Mouse (Mus musculus): ENCODE measurements around the gene Adamts17.

The Adamts17 gene

DNA sequence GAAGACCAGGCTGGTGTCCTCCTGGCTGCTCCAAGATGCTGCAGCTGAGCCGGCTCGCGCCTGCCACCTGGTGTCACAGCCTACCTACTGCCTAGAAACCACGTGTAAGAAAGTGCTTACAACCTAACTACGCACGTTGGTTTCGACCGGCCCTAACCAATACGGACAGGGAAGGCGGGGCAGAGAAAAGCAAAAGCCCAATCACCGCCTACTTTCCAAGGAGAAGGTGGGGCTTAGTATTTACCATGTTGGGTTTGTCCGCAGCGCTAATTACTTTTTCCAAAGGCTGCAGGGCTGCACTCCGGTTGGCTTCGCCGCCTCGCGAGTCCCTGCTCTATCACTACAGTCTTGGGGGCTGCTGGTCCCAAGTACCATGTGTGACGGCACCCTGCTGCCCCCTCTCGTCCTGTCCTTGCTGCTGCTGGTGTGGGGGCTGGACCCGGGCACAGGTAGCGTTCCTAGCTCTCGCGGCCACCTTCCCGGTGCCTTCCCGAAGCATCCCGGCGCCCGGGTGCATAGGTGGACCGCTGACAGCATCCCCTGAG is at the start of gene Adamts17:
Gene Adamts17 (plus strand): TSS at position 273 of the 545 bp plus-strand sequence.
- in situ Hi-C loops (cut with MboI, MseI): loop anchor here (5.0 to 25.0 kb wide), 2 partner anchors 142 to 727 kb away; partner anchors contain the start of gene Chsy1

- in situ Hi-C loops (cut with MboI, MseI): no loop called here
These were observed 49.4 kb upstream of the Adamts17 start for GRCm38 (mm10) chr7:66789860-66790748.

GRCm38 (mm10) chr7:66791022-66791421 is 48.5 kb upstream of the Adamts17 start:
- in situ Hi-C loops (cut with MboI, MseI): no loop called here

DNA sequence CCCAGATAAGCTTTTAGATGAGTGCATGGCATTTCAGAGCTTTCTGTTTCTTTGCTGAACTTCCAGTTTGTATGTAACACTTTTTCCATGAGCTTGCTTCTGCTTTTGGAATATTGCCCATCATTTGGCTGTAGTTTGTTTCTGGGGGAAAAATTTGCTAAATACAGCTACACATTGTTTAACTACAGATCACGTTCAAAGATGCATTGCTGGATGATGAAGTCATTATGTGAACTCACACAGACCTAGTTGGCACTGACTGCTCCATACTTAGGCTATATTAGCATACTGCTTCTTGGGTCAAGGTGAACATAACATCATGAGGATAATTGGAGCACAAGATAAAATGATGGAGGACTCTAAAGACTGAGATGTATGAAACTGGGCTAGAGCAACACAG is 42.6 kb upstream of the Adamts17 start:
- in situ Hi-C loops (cut with MboI, MseI): no loop called here

GRCm38 (mm10) chr7:66797345-66797744 is 42.2 kb upstream of the Adamts17 start:
- in situ Hi-C loops (cut with MboI, MseI): no loop called here

DNA sequence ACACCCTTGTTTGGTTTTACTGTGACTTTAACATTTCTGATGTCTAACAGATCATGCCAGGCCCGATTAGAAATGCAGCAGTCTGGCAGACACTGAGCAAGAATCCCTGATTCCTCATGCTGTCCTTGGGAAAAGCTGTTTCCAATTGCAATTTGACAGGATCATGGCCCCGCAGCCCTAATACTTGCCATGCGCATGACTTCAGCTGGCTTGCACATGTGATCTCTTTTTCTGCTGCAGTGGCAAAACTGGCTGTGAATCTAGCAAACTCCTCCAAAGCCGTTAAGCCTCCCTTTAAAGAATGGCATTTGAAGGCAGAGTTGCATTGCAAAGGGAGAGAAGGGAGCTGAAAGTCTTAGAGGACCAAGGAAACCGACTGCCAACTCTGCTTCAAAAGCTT is 40.7 kb upstream of the Adamts17 start:
- in situ Hi-C loops (cut with MboI, MseI): no loop called here

- in situ Hi-C loops (cut with MboI, MseI): no loop called here
These were observed 38.8 kb upstream of the Adamts17 start for GRCm38 (mm10) chr7:66800784-66801183.

GRCm38 (mm10) chr7:66801785-66802184 is 37.8 kb upstream of the Adamts17 start:
- in situ Hi-C loops (cut with MboI, MseI): no loop called here

- in situ Hi-C loops (cut with MboI, MseI): no loop called here
These were observed 35.7 kb upstream of the Adamts17 start for GRCm38 (mm10) chr7:66803798-66804197.

GRCm38 (mm10) chr7:66806801-66807200 is 32.7 kb upstream of the Adamts17 start:
- in situ Hi-C loops (cut with MboI, MseI): no loop called here

- in situ Hi-C loops (cut with MboI, MseI): loop anchor here (10.0 kb wide), 1 partner anchor 384 kb away; no protein-coding TSS in a partner anchor
These were observed 29.1 kb upstream of the Adamts17 start for GRCm38 (mm10) chr7:66810436-66810835.

DNA sequence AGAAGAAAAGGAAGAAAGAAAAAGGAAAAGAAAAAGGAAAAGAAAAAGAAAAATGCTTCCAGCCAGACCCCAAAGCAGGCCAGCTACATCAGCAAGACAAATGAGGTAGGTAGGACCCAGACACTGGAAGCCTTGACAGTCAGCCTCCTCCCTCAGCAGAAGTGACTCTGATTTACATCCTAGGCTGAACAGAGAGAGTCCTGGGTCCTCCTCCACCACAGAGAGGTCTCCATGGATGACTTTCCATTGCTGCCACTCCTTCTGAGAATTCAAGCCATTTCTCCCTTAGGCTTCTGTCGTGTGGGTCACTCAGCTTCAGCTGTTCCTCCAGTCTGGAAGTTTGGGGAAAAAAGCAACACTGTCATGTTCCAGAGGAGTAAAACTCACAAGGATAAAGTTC is 28.2 kb upstream of the Adamts17 start:
- in situ Hi-C loops (cut with MboI, MseI): loop anchor here (10.0 kb wide), 1 partner anchor 384 kb away; no protein-coding TSS in a partner anchor

DNA sequence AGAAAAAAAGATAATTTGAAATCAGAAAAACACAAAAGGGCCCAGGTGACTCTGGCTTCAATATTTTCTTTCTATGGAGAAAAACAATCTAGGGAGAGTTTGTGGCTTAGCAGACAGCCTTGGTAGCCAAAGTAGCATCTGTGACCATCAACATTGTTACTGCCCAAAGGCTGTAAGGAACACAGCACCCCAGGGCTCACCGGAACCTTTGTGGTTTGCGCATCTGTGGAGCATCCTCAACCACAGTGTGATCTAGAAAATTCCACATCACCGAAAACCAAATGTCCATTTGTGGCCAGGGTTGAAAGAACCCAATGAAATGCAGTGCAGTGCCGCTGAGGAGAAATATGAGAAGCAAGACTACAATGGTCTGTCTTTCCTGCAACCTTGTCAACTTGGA is 27.2 kb upstream of the Adamts17 start:
- in situ Hi-C loops (cut with MboI, MseI): loop anchor here (10.0 kb wide), 1 partner anchor 383 kb away; no protein-coding TSS in a partner anchor

GRCm38 (mm10) chr7:66812737-66813136 is 26.8 kb upstream of the Adamts17 start:
- in situ Hi-C loops (cut with MboI, MseI): loop anchor here (10.0 kb wide), 1 partner anchor 382 kb away; no protein-coding TSS in a partner anchor

- in situ Hi-C loops (cut with MboI, MseI): loop anchor here (10.0 kb wide), 1 partner anchor 382 kb away; no protein-coding TSS in a partner anchor
These were observed 26.4 kb upstream of the Adamts17 start for GRCm38 (mm10) chr7:66813172-66813571.

DNA sequence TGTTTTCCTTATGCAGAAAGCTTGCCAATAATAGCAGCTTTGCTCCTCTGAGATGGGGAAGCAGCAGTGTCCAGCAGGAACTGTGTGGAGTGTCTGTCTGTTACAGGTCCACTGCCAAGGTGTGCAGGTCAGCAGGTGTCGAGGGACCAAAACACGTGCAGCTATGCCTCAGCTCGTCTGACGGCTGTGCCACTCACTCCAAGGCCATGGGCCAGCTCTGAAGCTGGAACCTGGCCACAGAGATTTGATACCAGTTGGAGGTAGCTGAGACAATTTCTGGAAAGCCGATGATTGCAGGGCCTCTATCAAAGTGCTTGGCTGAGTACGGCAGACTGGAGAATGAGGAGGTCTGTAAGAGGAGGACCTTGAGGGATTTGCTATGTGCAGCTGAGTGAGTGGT is 24.0 kb upstream of the Adamts17 start:
- in situ Hi-C loops (cut with MboI, MseI): loop anchor here (10.0 kb wide), 1 partner anchor 379 kb away; no protein-coding TSS in a partner anchor

GRCm38 (mm10) chr7:66820034-66820433 is 19.5 kb upstream of the Adamts17 start:
- in situ Hi-C loops (cut with MboI, MseI): no loop called here

- in situ Hi-C loops (cut with MboI, MseI): loop anchor here (25.0 kb wide), 1 partner anchor 719 kb away; the partner anchor contains the start of gene Chsy1
These were observed 8.7 kb upstream of the Adamts17 start for GRCm38 (mm10) chr7:66830803-66831202.

DNA sequence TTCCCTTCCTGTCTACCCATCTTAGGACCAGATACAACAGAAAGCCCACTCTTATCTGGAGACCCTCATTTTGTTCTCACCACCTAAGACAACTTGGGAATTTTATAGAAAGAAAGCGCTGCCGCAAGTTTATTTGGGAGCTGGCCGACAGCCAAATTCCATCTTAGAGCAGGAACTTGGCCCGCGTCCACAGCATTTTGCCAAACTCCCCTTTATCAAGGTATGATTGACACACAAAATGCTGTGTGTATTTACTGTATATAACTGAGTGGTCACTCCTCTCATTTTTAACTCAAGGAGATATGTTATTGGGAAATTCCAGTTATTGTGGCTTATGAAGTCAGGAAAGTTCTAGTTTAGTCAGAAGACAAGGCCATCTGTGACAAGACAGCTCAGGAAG is 8.2 kb upstream of the Adamts17 start:
- in situ Hi-C loops (cut with MboI, MseI): loop anchor here (25.0 kb wide), 1 partner anchor 719 kb away; the partner anchor contains the start of gene Chsy1

- in situ Hi-C loops (cut with MboI, MseI): loop anchor here (25.0 kb wide), 1 partner anchor 728 kb away; the partner anchor contains the start of gene Chsy1
These were observed 629 bp downstream of the Adamts17 start for GRCm38 (mm10) chr7:66840008-66840719.

- in situ Hi-C loops (cut with MboI, MseI): loop anchor here (25.0 kb wide), 1 partner anchor 729 kb away; the partner anchor contains the start of gene Chsy1
These were observed 1.6 kb downstream of the Adamts17 start for GRCm38 (mm10) chr7:66841165-66841564.

Measured in T-helper 2 cell (primary cell).